Mouse (Mus musculus): Measurements from ENCODE around the gene Ptprcap.
"Not testable (repeated sequence)": the region's sequence is repeated elsewhere in the genome, so short reads cannot be mapped to it uniquely, and the experiment has no call there.

Gene Ptprcap

GRCm38 (mm10) chr19:4153232-4153654 is at the start of gene Ptprcap:
Ptprcap (plus strand) TSS chr19:4153604.
- no peak for DNase-seq (ENCODE audit: low read depth)

DNA sequence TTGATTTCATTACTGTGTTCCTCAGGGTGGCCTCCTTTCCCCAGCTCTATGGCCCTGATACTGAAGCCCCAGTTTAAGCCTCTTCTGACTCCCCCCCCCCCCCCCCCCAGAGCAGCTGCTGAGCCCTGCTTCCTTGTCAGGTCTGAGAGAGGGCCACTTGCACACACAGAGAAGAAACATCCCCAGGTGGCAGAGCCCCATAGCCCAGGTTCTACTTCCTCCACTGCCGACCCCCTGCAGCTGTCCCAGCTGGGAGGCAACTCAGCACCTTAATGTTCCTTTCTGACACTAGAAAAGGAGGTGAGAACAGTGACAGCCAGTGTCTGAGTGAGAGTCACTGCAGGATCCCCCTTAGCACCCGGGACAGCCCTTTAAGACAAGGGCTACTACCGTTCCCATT is 49.6 kb upstream of the Ptprcap start:
- DNase-seq (ENCODE audit: low read depth) = no peak

GRCm38 (mm10) chr19:4104675-4105194 is 48.7 kb upstream of the Ptprcap start:
- no peak for DNase-seq (ENCODE audit: low read depth)

GRCm38 (mm10) chr19:4106654-4107053 is 46.8 kb upstream of the Ptprcap start:
- DNase-seq (ENCODE audit: low read depth) = no peak

DNA sequence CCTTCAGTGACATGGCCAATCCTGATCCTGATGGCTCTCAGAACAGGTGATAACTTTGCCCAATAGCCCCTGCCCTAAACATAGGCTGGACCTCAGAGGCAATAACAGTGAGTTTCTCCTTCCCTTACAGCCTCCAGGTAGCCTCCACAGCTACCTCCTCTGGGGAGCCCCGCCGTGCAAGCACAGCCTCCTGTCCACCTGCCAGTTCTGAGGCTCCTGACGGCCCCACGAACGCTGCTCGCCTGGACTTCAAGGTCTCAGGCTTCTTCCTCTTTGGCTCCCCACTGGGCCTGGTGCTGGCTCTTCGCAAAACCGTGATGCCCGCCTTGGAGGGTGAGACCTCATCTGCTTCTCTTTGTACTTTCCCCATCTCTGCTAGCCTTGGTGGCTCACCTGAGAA is 44.9 kb upstream of the Ptprcap start:
- no peak for DNase-seq (ENCODE audit: low read depth)

GRCm38 (mm10) chr19:4112063-4112960 is 41.1 kb upstream of the Ptprcap start:
- no peak for DNase-seq (ENCODE audit: low read depth)

- DNase-seq (ENCODE audit: low read depth) = no peak
Measured at GRCm38 (mm10) chr19:4113186-4113805, 40.1 kb upstream of the Ptprcap start.

DNA sequence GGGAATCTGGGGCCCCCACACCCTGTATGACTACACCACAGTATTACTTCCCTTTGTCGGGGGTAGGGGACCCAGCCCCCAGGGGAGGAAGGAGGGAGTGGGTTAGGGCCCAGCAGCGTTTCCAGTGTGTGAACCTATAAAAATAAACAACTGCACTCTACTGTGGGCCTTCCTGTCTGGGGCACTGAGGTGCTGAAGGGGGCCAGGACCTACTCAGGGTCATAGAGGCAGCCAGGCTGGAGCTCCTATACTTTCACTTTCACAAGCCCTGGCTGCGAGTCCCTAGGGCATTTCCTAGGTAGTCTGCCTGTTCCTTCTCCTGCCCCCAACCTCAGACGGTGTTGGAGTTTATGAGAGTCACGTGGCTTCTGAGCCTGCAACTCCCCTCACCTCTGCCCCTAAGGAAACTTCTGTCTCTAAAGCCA is 39.6 kb upstream of the Ptprcap start:
- no peak for DNase-seq (ENCODE audit: low read depth)

- DNase-seq (ENCODE audit: low read depth) = no peak
Measured at GRCm38 (mm10) chr19:4114551-4114950, 38.9 kb upstream of the Ptprcap start.

DNA sequence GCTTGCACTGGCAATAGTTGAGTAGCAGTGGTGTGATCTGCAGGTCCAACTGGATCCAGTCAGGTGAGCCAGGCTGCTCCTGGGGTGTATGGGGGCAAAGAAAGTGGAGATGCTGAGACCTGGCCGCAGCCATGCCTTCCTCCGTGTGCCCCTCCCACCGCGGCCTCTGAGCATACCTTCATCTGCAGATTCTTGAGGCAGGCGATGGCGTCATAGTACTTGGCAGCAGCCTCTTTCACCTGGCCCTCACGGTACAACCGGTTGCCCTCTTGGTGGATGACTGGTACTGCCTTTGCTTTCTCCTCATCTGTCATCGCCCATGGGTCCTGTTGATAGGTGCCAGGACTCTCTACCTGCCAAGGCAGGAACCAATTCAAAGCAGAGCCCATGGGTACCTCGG is 38.3 kb upstream of the Ptprcap start:
- no peak for DNase-seq (ENCODE audit: low read depth)

DNA sequence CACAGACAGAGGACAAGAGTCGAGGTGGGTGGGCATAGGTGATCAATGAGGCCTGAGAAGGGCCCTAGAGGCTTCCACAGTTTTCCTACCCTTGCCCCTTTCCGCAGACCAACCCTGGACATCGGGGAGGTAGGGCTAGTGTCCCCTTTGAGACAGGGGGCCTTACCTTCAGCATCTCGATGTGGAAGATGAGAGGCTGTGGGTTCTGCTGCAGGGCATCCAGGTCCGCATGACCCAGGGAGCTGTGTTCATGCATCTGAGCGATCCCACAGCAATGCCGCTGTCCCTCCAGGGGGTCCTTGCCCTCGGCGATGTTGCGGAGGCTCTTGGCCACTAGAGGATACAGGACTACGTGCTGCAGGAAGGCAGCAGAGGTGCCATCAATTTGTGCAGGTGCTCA is 37.6 kb upstream of the Ptprcap start:
- no peak for DNase-seq (ENCODE audit: low read depth)

DNA sequence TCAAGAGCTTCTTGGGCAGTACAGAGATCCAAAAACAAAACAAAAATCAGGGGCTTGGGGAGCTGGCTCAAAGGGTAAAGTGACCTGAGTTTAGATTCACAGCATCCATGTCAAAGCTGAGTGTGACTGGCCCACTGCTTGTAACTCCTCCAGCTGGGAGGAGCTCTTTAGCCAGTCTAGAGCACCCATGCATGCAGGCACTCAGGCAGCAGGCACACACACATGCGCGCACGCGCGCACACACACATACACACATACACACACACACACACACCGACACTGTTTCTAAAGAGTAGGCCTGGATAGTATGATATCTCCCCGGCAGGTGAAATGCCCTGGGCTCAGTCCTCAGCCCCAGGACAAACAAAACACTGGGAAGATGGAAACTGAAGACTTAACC is 36.4 kb upstream of the Ptprcap start:
- no peak for DNase-seq (ENCODE audit: low read depth)

DNA sequence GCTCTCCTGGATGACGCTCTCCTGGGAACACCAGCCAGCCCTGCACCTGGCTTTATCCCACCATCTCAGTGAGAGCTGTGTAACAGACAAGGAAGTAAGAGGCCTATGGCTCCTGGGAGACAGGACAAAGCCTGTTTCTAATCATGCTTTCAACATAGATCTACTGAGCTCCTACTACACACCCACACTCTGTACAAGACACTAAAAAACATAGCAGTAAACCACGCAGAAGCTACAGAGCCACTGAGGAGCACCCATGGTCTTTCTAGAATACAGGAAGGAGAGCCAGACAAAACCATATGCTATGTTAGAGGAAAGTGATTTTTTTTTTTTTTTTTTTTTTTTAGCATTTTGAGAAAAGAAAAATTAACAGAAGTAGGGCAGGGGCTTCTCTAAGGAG is 35.1 kb upstream of the Ptprcap start:
- no peak for DNase-seq (ENCODE audit: low read depth)

DNA sequence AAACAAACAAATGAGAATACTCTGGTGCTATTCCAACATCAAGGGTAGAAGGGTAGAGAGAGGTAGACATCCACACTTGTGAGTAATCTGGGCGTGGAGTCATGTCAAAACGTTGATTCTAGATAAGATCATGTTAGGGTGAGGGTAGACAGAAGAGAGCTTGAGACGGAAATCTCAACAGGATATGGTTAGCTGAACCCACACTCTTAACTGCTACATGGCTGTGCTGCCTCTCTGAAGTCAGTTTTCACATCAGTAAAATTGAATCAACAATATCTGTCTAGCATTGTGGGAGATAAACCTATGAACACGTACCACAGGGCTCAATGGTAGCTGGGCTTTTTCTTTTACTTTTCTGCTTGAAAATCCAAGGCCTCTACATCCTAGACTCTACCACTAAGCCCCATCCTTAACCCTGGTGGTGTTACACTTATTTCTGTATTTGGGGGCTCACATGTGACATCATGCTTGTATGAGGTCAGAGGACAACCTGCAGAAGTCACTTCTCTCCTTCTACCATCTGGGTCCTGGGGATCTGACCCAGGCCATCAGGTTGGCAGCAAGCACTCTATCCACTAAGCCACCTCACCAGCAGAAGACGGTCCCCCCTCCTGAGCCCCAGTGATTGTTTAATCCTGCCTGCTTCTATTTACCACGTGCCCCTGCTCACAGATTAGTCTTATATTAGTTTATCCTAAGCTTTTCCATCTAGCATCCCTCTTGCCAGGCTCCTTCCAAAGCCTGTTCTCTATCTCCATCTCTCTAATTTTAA is 33.5 kb upstream of the Ptprcap start:
- DNase-seq (ENCODE audit: low read depth) = no peak

- no peak for DNase-seq (ENCODE audit: low read depth)
Measured at GRCm38 (mm10) chr19:4120496-4120895, 32.9 kb upstream of the Ptprcap start.

DNA sequence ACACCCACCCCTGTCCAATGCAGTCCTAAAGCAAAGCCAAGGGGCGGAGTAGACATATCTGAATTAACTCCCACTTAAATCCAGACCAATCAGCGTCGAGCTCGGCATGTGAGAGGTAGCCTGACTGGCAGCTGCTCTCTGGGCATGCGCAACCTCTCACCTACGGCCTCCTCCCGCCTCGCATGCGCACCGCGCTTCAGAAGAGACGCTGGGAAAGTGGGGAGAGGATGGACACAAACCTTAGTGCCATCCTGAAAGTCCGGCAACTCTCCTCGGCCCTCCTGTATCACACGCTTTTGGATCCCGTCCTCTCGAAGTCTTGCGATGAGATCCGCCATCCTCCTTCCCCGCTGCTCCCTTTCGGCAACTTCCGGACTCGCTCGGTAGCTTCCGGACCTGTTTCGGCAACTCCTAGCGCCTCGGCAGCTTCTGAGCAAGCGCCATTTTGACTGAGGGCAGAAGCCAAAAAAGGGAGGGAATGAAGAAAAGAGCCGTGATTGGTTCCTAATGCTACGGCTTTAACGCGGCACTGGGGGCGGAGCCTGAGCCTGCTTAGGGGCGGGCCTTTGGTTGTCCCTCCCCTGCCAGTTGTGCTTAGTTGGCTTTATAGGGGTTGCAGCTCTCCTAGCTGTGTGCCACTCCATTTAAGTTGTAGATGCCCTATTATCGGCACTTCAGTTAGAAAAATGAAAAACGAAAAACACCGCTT is 32.2 kb upstream of the Ptprcap start:
- DNase-seq (ENCODE audit: low read depth) = peak; percentile 96

DNA sequence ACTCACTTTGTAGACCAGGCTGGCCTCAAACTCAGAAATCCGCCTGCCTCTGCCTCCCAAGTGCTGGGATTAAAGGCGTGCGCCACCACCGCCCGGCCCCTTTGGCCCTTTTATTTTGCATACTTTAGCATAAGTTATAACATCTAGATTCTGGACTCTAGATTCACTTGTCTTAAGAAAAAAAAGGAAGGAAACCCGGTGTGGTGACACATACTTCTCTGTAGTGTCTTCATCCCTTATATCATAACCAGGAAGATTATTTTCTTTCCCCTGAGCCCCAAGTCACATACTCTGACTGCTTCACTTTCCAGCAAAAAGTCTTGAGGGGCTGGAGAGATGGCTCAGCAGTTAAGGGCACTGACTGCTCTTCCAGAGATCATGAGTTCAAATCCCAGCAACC is 31.5 kb upstream of the Ptprcap start:
- DNase-seq (ENCODE audit: low read depth) = not testable (repeated sequence)

DNA sequence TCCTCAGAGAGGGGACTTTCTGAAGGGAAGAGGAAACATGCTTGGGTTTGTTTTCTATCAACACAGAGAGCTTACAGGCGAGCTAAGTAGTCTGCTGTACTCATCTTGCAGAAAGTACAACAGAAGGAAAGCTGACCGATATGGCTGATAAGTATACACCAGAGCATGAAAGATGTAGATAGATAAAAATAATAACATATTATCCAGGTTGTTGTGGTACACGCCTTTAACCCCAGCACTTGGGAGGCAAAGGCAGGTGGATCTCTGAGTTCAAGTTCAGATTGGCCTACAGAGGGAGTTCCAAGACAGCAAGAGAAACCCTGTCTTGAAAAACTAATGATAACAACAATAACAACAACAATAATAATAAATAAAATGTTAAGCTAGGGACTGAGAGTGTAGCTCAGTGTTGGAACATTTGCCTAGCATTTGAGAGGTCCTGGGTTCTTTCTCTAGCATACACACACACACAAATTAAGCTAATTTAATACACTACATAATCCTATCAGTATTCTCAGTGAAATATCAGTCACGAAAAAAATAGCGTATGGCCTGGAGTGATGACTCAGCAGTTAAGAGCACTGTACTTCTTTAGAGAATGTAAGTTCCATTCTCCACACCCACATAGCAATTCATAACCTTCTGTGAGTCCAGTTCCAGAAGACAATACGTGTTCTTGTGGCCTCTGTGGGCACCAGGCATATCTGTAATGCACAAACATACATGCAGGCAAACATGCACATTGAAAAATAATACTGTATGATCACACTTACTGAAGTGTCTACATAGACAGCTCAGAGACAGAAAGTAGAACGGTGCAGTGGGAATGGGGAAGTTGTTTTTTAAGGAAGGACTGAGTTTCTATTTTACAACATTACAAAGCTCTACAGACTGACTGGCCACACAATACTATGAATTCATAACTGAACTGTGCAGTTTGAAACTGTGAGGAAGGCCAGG is 30.7 kb upstream of the Ptprcap start:
- DNase-seq (ENCODE audit: low read depth) = no peak

- no peak for DNase-seq (ENCODE audit: low read depth)
Measured at GRCm38 (mm10) chr19:4124432-4124831, 29.0 kb upstream of the Ptprcap start.

GRCm38 (mm10) chr19:4125268-4125667 is 28.1 kb upstream of the Ptprcap start:
- DNase-seq (ENCODE audit: low read depth) = not testable (repeated sequence)

Data from c-Kit-positive CD71-negative TER-119-negative erythroid progenitor cells, embryonic 14.5 days (primary cell).